Mouse (Mus musculus) lung, postnatal 25 days (tissue): ENCODE data around the gene Zcchc3.
A peak's percentile ranks its signal among the peaks of the same experiment; 100 is the strongest.

Experiments
- DNase-seq: peaks from one replicate; pipeline ENCODE4 v3.0.0; 2022; ENCODE audit warnings: low spot score

Gene Zcchc3

DNA sequence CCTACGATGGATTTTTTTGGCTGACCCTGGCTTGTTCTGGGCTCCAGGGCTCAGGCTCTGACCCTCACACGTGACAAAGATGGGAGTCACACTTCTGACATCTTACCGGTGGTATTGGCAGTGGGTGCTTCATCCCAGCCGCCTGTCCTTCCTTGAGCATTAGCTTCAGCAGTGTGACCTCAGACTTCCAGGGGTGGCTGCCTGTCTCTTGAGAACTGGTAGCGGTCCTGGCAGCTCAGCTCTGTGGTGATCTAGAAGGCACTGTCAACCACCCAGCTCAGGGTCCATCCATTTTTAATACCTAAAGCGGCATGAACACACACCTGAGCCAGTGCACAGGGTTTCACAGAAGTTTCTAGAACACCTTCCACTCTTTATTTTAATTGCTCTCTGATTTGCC lies 5.0 kb downstream of the Zcchc3 start:
- DNase-seq = no peak

DNA sequence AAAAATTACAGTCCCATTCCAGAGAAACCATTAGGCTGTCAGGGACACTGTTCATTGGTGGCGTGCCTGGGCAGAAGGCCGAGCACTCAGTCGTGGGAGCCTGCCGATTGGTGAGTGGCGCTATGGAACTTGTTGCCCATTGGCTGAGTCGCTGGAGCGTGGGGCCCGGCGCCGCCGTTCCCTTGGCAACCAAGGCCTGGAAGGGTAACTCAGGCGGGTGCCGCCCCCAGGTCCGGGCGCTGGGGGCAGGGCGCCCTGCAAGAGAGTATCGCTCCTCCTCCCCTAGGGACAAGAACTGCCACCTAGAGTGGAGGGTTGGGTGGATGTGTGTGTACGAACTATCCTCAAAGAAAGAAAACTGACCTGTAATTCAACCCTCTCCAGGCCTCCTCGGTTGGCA lies 8.7 kb downstream of the Zcchc3 start:
- peak; percentile 96 for DNase-seq

DNA sequence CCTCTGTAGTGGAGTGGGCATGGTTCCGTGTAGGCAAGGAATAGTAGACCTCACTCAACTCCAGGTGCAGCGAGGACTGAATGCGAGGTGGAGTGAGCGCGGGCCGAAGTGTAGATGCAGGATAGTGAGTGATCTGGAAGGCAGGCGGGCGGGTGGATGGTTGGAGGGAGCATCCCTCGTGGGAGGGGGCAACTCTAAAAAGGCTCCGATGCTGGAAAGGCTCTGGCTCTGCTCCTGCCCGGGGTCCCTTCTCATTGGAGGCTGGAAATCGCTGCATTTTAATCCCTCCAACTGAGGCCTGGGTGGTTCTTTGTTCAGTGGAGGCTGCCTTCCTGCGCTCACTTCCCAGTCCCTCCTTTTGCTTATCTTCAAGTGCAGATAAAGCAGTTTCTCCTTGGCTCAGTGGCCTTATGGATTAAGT lies 15.7 kb downstream of the Zcchc3 start:
- DNase-seq = no peak

DNA sequence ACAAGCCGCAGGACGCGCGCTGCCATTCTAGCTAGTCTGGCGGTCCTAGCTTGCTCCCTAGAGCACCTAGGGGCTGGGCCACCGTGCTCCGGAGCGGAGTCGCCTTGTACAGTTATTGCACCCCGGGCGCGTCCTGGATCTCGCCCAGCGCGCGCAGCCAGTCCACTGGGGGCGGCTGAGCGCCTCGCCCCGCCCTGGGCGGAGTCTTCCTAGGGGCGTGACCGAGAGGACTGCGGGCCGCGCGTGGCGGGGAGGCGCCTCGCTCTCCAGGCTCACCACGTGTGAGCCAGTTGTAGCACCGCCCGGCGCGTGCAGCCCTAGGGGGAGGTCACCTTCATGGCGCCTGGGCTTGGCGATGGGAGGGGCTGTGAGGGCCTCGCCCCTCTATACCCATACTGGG lies 16.1 kb downstream of the Zcchc3 start:
- DNase-seq = peak; percentile 93

DNA sequence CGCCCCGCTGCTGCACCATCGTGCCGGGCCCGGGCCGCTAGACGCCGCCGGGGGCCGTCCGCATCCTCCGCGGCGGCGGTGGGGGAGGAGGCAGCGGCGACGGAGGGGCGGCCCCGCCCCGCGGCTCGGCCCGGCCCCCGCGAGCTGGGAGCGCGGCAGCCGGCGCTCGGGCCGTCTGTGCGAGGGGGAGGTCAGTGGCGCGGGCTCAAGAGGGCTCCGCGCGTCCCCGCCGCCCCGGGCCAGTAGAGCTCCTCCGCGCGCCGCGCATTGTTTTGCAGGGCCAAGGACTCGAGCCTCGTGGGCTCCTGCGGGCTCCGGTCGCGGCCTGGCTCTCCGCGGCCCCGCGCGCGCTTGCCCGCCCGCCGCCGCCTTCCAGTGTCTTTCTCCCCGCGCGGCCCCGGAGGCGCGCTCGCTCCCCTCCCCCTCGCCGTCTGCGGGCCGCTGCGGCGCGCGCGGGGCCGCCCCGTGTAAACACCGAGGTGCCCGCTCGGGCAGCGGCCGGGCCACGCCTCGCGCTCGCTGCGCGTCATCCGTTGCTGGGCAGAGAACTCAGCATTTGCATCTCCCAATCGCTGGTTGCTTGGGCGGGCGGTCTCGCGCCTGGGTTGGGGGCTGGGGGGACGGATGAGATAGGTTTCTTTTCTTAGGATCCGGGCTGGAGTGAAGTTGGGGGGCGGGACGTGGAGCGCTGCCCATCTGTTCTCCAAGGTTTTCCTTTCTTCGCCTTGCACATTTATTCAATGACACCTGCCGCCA lies 17.0 kb downstream of the Zcchc3 start, which contains the start of gene Sox12:
TSS of gene Sox12 (minus strand) at position 384 of the 756 bp plus-strand sequence.
- peak; percentile 97 for DNase-seq

DNA sequence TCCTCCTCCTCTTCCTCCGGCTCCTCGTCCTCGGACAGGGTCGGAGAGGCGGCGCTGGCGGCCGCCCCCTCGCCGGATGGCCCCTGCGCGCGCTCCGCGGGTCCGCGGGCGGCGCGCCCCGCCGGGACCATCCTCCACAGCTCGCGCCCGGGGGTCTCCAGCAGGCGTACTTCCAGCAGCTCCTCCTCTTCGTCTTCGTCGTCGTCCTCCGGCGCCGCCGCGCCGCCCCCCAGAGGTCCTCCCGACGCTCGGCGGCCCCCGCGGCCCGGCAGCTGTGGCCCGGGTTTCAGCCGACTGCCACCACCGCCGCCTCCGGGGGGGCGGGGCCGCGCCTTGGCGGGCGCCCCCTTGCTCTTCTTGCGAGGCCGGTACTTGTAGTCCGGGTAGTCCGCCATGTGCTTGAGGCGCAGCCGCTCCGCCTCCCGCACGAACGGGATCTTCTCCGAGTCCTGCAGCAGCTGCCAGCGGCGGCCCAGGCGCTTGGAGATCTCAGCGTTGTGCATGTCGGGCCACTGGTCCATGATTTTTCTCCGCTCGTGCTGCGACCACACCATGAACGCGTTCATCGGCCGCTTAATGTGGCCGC lies 17.7 kb downstream of the Zcchc3 start:
- peak; percentile 69 for DNase-seq

DNA sequence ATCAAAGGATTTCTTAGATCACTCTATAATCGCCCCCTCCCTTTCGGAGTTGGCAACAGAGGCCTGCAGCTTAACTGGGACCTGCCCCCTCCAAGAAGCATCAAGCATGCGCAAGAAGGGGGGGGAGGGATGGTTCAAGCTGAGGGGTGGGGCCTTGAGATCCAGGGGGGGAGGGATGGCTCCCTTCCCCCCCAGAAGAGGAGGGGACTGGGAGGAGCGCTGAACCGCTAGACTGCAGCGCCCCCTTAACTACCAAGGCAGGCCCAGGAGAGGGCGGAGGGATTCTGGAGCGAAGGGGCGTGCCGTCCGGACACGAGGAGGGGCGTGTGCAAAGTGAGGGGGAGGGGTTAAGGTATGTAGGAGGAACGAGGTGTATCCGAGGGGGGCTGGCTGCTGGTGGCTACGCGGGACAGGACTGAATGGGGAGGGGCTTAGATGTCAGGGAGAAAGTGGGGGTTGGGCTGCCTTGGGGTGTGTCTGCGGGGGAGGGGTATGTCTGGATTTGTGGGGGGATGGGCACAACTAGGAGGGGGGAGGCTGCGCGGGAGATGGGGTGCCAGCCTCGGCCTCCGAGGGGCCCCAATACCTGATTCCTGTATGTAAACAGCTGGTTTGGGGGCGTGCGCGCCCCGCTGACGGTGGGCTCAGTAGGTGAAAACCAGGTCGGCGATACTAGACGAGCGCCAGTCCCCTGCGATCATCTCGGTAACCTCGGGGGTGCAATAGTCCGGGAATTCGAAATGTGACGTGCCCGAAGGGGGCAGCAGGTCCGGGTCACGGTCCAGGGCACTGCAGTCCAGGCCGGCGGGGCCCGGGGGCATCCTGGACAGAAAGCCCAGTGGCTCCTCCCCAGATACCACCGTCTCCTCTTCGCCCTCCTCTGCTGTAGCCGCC lies 18.5 kb downstream of the Zcchc3 start:
- DNase-seq = peak; percentile 84

DNA sequence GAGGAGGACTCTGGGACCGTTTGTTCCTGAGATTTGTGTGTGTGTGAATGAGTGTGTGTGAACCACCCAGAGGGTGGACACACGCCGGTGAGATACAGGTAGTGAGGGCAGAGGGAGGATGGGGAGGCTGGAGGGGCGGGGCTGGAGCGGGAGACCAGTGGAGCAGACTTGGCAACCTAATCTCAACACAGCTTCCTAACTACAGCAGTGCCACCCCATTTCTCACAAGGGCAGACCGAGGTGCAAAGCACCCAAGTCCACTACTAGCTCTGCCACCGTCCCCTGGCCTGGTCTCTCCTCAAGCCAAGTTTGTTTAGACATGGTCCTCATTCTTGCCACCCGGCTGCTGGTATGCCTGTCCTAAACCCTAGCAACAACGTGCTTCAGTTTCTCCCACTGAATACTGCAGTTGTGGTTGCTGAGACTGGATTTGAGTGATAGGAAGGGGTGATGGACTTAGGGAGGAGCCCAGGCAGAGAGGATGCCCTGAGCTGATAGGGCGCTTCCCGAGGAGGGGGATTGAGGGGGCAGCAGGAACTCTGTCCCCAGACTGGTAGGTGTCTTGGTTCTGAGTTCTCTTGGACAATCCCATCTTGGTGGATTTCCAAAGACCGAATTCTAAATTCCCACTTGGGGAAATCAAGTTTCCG lies 19.4 kb downstream of the Zcchc3 start:
- no peak for DNase-seq

DNA sequence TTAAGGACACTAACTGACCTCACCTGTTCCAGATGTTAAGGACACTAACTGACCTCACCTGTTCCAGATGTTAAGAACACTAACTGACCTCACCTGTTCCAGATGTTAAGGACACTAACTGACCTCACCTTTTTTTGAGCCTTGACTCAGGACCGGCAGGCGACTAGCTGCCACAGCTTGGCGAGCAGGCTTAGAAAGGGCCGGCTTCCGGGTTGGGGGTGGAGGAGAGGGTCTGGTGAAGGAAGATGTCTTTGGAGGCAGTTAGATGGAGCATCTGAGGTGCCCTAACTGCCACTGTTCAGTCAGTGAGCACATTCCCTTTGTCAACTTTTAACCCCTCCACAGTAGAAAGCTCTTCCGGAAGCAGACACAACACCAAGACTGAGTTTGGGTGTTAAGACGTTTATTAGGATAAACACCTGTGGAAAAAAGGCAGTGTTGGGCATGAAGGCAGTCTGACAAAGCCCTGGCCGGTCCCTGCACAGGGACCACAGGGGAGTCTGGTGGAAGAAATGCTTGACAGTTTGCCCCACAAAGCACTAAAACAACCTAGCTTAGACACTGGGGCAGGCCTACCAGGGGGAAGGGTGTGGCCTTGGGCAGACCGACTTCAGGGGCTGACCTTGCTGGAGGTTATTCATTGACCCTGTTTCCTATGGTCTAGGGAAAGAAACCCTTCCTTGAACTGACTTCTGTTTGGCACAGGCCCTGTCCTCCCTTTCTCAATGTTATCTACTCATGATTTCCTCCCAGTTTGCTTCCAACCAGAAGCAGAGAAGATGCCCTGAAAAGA lies 21.4 kb downstream of the Zcchc3 start:
- no peak for DNase-seq

DNA sequence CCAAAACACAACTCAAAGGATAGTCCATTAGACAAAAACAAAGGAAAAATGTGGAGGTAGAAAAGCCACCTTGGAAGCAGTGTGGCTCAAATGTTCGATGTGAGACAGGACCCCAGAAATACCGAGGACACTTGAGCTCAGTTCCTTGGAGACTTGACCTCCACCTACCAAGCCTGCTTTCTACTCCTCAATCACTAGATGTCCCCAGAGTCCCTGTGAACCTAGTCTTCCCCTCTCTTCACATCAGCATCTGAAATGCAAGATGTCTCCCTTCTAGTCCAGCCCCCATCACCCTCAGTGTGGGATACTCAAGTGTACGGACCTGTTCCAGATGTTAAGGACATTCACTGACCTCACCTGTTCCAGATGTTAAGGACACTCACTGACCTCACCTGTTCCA lies 22.0 kb downstream of the Zcchc3 start:
- DNase-seq = peak; percentile 68

DNA sequence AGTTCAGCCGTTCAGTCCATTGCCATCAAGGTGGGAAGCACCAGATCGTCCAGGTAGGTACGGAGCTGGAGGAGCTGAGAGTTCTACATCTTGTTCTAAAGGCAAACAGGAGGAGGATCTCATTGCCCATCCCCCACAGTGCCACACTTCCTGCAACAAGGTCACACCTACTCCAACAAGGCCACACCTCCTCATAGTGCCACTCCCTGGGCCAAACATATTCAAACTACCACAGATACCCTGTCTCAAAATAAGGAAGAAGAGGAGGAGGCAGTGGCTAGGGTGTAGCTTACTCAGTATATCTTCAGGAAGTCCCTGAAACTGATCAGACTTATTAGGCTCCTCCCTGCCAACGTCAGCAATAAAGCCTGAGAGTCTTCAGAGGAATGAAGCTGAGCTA lies 30.6 kb downstream of the Zcchc3 start:
- DNase-seq = no peak

DNA sequence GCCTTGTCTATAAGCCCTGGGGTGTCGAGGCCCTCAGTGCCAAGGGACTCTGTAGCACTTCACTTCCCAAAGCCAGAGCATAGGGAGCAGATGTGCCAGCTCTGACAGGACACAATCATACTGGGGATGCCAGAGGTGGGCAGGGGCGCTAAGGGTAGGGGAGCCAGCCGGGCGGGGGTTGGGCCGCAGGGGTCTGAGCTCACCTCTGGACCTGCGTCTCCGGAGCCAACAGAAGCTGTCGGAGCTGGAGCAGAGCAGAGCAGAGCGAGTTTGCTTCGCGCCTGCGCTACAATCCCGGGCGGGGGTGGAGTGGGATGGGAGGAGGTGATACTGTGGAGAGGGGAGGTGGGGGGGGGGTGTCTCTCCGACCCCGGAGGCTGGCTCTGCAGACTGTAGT lies 38.5 kb downstream of the Zcchc3 start, which contains the start of gene Nrsn2:
TSS of gene Nrsn2 (minus strand) at position 294 of the 397 bp plus-strand sequence.
- no peak for DNase-seq

DNA sequence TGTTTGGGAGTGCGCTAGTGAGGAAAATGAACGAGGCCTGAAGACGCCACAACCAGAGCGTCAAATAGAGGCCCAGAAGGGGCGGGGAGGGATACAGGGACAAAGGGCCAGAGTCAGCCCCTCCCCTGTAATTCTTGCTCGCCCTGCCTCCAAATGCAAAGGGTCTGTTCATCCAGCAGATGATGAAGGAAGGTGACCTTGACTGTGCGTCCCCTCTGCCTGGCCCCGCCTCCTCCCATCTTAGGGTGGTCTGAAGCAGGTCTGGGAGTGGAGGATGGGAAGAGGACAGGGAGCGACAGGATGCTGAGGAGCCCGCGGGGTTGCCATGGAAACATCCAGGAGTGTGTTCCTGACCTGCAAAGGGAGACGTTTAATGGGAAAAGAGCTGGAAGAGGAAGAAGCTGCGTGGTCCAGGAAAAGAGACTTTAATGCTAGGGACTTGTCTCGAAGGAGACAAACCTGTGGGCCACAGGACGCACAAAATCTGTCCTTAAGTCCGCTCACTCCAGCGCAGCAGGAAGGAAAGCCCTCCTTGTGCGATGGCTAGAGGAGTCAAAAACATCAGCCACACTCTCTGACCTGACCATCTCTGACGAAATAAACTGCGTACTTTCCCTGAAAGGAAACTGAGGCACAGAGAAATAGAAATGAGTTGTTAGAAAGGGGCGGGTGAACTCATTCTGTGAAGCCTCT lies 39.0 kb downstream of the Zcchc3 start:
- DNase-seq = no peak

DNA sequence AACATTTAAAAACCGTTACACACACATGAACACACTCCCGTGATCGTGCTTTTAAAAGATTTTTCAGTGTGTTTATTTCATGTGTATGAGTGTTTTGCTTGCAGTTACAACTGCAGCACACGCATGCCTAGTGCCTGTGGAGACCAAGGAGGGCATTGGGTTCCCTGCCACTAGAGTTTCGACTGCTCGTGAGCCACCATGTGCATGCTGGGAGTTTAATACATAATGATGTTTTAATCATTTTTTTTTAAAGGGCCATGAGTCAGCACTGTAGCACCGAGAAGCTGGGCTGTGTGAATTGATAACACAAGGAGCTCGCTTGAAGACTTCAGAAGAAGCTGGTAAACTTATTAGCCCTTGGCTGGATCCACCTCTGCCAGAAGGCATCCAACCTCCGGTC lies 41.3 kb downstream of the Zcchc3 start:
- no peak for DNase-seq

DNA sequence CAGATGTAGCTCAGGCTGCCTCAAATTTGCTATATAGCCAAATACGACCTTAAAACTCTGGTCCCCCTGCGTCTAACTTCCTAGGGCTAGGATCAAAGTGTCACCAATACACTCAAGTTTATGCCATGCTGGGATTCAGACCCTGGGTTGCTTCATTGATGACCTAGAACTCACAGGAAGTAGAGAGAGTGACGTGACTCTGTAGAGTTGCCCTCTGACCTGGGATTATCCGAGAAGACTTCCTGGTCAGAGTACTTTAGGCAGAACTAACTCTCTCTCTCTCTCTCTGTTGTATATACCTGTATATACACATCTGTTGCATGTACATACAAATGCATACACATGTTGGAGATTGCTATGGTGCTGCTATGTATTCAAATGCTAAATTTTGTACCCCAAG lies 42.2 kb downstream of the Zcchc3 start:
- DNase-seq = no peak

DNA sequence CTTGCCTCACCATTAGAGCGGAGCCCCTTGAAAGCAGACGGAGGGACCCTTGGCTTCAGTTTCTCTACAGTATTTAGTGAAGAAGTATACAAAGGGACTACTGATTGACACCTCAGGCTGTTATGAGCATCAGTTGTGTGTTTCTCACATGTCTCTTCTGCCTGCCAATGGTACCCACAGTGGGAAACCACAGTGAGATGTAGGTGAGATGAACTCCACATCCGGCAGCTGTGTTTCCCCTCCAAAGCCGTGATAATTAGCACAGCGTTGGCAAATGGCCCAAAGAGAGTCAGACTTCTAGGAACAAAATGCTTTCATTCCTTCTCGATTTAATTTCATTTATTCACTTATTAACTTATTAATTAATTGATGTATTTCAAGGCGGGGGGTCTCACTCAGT lies 42.7 kb downstream of the Zcchc3 start:
- no peak for DNase-seq

DNA sequence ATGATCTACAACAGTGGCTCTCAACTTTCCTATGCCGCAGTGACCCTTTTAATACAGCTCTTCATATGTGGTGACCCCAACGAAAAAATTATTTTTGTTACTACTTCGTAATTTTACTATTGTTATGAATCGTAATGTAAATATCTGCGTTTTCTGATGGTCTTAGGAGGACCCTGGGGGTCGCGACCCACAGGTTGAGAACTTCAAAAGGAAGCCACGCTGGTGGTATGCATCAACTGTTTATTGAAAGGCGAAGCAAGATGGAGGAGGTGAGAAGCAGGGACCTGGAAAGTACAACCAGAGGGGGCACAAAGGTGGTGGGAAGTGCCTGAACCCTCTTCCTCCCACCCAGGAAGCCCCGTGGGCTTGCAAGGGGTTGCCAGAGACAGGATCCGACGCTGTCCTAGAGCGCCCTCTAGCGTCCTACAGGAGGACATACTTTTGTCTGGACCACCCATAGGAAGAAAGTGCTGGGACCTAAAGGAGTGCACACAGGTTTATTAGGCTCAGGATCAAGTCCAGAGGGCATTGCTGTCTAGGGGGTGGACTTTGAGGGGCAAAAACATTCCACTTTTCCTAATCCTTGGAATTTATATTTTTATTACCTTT lies 46.2 kb downstream of the Zcchc3 start:
- DNase-seq = peak; percentile 62

DNA sequence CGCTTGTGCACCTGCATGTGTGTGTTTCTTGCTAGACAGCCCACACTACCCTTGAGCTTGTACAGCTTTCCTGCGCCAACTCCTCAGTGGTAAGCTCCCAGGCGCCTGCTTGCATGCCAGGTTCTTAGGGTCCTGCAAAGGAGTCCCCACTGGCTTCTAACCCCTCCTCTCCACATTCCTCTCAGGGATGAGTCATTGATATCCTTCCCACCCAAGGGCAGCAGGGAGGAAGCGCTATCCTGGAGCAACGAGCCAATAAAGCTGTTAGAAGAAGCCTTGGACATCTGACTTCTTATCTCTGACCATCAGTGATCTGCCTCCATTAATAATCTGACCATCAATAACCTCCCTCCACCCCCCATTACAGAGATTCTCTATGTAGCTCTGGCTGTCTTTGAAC lies 46.9 kb downstream of the Zcchc3 start:
- DNase-seq = no peak

DNA sequence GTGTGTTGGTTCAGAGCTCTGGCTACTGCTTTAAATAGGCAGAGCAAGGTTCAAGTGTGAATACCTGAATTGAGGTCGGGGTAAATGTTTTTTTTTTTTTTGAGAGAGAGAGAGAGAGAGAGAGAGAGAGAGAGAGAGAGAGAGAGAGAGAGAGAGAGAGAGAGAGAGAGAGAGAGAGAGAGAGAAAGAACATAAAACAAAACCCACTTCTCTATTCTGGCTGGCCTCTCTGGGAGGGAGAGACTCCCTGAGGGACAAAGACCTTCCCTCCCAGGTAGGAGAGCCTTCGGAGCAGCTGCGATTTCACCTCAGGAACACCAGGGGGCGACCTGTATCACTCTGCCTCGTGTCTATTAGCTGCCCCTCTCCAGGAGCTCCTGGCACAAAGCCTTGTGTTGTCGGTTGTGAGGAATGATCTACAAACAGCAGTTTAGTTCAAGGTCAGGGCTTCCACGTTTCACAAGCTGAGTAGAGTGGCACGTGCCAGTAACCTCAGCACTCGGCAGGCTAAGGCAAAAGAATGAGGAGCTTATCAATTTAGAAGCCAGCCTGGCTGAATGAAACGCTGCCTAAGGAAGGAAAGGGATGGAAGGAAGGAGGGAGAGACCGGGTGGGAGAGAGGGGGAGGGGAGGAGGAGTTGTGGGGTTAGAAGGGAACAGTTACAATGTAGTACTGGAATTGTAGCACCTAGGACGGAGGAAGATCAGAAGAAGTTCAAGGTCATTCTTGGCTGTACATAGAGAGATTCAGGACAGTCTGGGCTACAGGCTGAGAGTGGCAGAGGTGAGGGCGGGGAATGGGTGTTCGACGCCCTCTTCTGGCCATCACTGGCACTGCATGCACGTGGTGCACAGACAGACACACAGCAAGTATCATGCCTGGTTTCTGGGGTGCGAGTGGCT lies 51.3 kb downstream of the Zcchc3 start:
- DNase-seq = peak; percentile 88
